Mouse (Mus musculus) mouse embryonic stem cell (cell line): ENCODE measurements around the gene Wfdc3.

Source experiments
- in situ Hi-C, 2 experiments: fragments of 300-500 bp; cut with MboI; formaldehyde crosslinking; loops; 1 replicate in 1 of 2; 3 replicates in 1 of 2; pipeline ENCODE4 v1.14.3; 2019 to 2020; ENCODE audit warnings: low sequenced_read_pairs in 2 of 2, low pct_unique_long_range_greater_than_20kb in 1 of 2, mixed read lengths in 1 of 2; ENCODE audit not compliant: unreplicated experiment in 1 of 2

The Wfdc3 gene

GRCm38 (mm10) chr2:164777246-164778014, 31.7 kb upstream of the Wfdc3 start:
- in situ Hi-C loops: no loop called here

GRCm38 (mm10) chr2:164776801-164777200, 31.1 kb upstream of the Wfdc3 start:
- in situ Hi-C loops: no loop called here

- in situ Hi-C loops: no loop called here
These were observed 30.4 kb upstream of the Wfdc3 start for GRCm38 (mm10) chr2:164776130-164776529.

GRCm38 (mm10) chr2:164773989-164774364, 28.2 kb upstream of the Wfdc3 start:
- in situ Hi-C loops: no loop called here

GRCm38 (mm10) chr2:164773229-164773988, 27.7 kb upstream of the Wfdc3 start:
- in situ Hi-C loops: no loop called here

- in situ Hi-C loops: no loop called here
These were observed 25.4 kb upstream of the Wfdc3 start for GRCm38 (mm10) chr2:164771123-164771522.

- in situ Hi-C loops: no loop called here
These were observed 24.5 kb upstream of the Wfdc3 start for GRCm38 (mm10) chr2:164770279-164770678.

GRCm38 (mm10) chr2:164769258-164770037, 23.7 kb upstream of the Wfdc3 start, which contains the start of gene Ube2c:
Ube2c (plus strand) TSS chr2:164769898.
- in situ Hi-C loops: no loop called here

GRCm38 (mm10) chr2:164767812-164768540, 22.2 kb upstream of the Wfdc3 start:
- in situ Hi-C loops: no loop called here

- in situ Hi-C loops: no loop called here
These were observed 20.1 kb upstream of the Wfdc3 start for GRCm38 (mm10) chr2:164765841-164766240.

- in situ Hi-C loops: no loop called here
These were observed 16.9 kb upstream of the Wfdc3 start for GRCm38 (mm10) chr2:164762593-164762992.

GRCm38 (mm10) chr2:164761971-164762370, 16.2 kb upstream of the Wfdc3 start:
- in situ Hi-C loops: no loop called here

GRCm38 (mm10) chr2:164761502-164761901, 15.8 kb upstream of the Wfdc3 start:
- in situ Hi-C loops: no loop called here

GRCm38 (mm10) chr2:164760059-164760833, 14.5 kb upstream of the Wfdc3 start:
- in situ Hi-C loops: no loop called here

GRCm38 (mm10) chr2:164758692-164759091, 13.0 kb upstream of the Wfdc3 start:
- in situ Hi-C loops: no loop called here

- in situ Hi-C loops: no loop called here
These were observed 12.1 kb upstream of the Wfdc3 start for GRCm38 (mm10) chr2:164757841-164758240.

- in situ Hi-C loops: no loop called here
These were observed 9.1 kb upstream of the Wfdc3 start for GRCm38 (mm10) chr2:164754800-164755199.

- in situ Hi-C loops: no loop called here
These were observed 8.4 kb upstream of the Wfdc3 start for GRCm38 (mm10) chr2:164754105-164754504.
